Mouse (Mus musculus) retina, postnatal 7 days (tissue): ENCODE measurements around the gene Ipmk.
"Not testable (repeated sequence)": the region's sequence is repeated elsewhere in the genome, so short reads cannot be mapped to it uniquely, and the experiment has no call there.

Experiments used
- DNase-seq: peaks from one replicate; pipeline ENCODE4 v3.0.0-alpha.2; 2012; ENCODE audit warnings: low read depth, low spot score

Ipmk gene

GRCm38 (mm10) chr10:71371881-71372280 lies 24.3 kb downstream of the Ipmk start:
- no peak for DNase-seq

- no peak for DNase-seq
Observed at GRCm38 (mm10) chr10:71373706-71374105, 26.1 kb downstream of the Ipmk start.

- DNase-seq: no peak
Observed at GRCm38 (mm10) chr10:71376014-71376413, 28.5 kb downstream of the Ipmk start.

GRCm38 (mm10) chr10:71380406-71380805 lies 32.8 kb downstream of the Ipmk start:
- no peak for DNase-seq

DNA sequence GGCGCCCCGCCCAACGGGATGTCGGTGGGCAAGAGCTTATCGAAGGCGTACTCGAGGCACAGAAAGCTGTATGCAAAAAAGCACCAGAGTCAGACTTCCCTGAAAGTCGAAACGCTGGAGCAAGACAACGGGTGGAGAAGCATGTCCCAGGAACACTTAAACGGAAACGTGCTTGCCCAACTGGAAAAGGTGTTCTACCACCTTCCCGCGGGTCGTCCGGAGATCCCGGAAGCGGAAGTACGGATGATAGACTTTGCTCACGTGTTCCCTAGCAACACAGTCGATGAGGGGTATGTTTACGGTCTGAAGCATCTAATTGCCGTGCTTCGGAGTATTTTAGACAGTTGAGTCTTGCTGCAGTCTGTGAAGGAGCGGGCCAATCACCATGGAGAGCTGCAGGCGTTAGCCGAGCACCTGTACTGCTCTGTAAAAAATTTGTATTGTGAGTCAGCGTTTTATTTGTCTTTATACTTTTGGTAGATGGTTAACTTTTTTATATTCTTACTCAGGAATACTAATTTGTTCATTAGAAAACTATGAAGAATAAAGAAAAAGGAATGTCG lies 34.0 kb downstream of the Ipmk start:
- DNase-seq: no peak

GRCm38 (mm10) chr10:71382109-71382508 lies 34.5 kb downstream of the Ipmk start:
- no peak for DNase-seq

DNA sequence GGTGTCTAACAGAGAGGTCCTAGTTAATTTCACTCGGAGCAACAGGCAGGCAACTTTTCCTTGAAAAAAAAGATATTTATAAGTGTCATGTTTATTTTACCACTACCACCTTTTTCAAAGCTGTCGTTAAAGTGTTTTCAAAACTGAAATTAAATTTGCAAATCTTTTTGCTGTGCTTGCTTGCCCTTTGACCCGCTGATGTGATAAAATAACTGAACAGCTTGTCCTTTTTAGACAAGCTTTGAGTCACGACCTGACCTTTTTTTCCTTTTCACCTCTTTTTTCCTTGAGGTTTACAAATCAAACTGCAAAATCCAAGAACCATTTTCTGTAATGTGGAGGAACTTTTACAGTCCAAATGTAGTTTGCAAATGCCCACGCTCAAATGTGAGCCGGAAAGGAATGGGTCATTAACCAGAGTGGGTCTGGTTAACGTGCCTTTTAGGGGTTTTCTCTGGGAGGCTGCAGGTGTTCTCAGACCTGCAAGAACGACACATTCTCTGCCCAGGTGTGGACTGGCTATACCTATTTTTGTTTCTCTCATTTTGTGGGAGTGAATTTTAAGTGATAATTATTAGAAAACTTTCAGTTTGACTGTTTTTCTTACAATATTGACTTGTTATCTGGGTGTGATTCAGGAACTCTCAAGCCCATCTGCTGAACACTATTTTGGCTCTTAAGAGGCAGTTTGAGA lies 35.4 kb downstream of the Ipmk start:
- DNase-seq: no peak

DNA sequence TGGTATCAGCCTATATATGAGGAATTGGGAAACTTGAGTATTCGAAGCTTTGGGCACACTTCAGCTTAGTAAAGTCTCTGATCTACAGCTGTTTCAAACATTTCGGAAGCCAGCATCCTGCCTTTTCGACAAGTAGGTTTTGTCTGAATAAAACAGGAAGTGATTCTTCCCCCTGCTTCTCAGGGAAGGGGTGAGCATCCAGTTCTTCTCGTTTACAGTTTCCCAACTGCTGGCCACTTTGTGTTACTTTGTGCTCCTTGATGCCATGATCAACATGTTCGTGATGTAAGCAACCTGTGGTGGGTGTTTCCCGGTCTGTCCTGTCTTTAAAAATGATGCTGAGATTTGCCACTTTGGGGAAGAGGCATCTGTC lies 36.0 kb downstream of the Ipmk start:
- not testable (repeated sequence) for DNase-seq

- no peak for DNase-seq
Observed at GRCm38 (mm10) chr10:71384159-71385044, 36.8 kb downstream of the Ipmk start.

DNA sequence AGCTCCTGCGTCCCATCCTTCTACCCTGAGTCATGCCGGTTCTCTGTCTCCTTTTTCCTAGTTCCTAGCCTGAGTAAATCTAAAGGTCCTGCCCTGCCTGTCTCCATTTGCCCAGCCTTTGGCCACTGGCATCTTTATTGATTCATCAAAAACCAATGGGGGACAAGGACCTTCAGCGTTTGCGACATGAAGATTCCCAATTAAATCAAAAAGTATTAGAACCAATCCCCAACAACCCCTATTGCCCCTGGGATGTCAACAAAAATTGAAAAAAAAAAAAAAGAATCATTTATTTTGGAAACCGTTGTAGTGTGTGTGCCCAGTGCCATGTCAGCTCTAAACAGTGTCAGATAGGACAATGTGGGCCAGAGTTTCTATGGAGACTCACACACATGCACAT lies 41.7 kb downstream of the Ipmk start:
- DNase-seq: no peak

GRCm38 (mm10) chr10:71398383-71399145 lies 51.0 kb downstream of the Ipmk start:
- no peak for DNase-seq

- DNase-seq: no peak
Observed at GRCm38 (mm10) chr10:71399399-71399798, 51.8 kb downstream of the Ipmk start.

DNA sequence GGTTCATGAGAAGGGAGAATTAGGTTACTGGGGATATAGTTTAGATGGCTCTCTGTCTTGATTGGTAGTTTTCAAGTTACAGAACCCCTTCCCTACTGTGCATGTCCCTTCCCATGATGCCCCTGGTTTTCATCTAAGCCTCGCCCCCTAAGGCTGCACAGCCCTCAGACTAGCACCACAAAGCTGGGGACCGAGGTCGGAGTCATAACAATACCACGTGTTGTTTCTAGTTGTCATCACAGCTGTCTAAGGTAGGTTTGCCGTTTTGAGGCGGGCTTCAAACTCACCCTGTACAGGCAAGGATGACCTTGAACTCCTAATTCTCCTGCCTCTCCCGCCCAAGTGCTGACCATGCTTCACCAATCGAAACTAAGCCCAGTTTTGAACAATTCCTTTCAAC lies 52.4 kb downstream of the Ipmk start:
- DNase-seq: no peak

- peak; percentile 63 for DNase-seq
Observed at GRCm38 (mm10) chr10:71400818-71401646, 53.5 kb downstream of the Ipmk start.

DNA sequence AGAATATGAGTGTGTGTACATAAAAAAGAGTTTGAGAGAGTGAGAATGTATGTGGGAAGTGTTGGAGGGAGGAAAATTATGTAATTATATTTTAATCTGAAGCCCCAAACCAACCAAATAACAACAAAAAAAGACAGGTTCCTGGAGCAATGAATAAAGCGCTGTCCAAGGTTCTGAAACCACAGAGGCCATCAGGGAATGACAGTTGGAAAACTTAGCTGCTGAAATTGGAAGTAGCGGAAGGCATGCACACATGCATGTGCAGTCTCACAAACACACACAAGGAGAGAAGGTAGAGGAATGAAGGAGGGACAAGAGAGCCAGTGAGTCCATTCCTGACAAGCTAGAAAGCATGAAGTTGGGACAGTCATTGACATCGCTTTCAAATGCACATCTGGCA lies 56.1 kb downstream of the Ipmk start:
- DNase-seq: no peak

DNA sequence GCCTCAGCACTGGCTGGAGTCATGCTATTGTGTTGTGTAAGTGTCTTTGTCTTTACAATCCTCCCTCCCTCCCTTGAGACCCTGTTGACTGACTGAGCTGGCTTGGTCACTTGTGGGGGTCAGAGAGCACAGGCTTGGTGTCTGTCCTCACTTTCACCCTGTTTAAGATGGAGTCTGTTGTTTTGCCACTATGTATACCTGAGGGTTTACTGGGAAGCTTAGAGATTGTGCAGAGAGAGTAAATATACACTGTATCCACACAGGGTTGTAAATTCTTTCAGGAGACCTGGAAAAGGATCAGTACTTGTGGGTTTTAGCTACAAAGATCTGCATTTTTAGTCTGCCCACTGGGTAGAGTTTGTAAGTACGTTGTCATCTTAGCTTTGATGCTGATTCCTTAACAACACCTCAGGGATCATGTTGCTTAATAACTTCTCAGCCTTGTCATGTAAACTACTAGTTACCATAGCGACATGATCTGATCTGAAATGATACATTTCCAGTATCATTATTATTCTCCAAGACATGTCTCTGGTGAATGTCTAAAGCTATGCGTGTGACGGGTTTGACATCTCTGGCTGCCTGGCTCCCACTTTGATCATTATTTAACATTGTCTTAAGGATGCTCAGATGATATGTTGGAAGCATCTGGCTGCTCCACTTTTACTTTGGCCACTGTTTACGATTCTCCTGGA lies 58.1 kb downstream of the Ipmk start:
- DNase-seq: no peak

DNA sequence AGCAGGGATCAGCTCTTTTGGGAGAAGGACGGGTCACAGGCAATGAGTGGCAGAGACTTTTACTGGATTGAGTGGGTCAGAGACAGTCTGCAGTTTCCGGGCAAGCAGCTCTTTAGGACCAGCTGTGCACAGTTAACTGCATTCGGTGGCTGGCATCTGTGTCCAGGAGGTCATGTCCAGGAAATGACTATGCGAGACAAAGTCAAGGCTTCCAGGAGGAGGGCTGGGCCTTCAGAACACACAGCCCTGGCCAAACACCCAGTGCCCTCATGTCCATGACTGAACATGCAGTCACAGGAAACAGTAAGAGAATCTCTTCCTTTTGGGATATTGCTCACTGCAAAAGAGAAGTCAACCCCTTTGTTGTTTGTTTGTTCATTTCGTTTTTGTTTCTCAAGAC lies 62.4 kb downstream of the Ipmk start:
- DNase-seq: no peak

GRCm38 (mm10) chr10:71413401-71413800 lies 65.8 kb downstream of the Ipmk start:
- no peak for DNase-seq

GRCm38 (mm10) chr10:71421531-71421930 lies 74.0 kb downstream of the Ipmk start:
- DNase-seq: no peak
